Mouse (Mus musculus): ENCODE results near the gene Pcsk4. TPM values are rescaled to one million over a fixed set of nuclear protein-coding genes. Genes with fewer than 3 reads are reported as not detected.

Pcsk4 gene
- total and polyA plus RNA-seq, 3 experiments = 1.4 to 4.9 (median 1.8) TPM

DNA sequence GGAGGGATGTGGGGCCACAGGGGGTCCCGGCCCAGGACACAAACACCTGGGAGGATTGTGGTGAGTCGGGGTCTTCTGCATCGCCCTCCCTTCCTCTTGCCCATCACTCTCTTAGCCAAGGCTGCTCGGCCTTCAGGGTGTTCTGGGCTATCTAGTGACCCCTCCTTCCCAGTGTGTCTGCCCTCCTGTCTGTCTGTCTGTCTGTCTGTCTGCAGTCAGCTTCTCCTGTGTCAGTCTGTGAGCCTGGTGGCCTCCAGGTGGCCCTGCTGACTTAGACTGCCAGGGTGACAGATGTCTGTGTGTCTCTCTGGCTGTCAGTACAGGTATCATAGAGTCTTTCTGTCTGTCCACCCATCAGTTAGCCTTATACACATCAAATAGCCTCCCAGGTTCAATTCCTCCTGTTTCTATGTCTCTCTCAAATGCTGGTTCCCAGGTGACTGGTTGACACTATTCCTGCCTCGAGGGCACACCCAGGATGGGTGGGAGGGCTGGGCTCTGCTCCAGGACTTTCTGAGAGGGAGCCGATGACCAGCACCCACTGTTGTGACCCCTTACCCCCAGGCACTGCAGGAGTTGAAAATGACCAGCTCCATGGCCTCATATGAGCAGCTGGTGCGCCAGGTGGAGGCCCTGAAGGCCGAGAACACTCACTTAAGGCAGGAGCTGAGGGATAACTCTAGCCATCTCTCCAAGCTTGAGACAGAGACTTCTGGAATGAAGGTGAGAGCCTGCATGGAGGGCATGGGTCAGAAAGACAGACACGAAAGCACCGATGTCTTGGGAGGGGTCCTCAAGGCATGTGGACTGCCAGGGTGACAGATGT is 27.8 kb downstream of the Pcsk4 start:
- TF ChIP-seq POLR2A (IDR thresholded peaks at IDR 0.05; ENCODE audit: insufficient read depth, low read depth, low read length) (no peak), CTCF (IDR thresholded peaks at IDR 0.05) (no peak), EP300 (IDR thresholded peaks at IDR 0.05; ENCODE audit: insufficient read depth, low read depth, low read length) (no peak)
- H3K4me1 ChIP-seq (ENCODE audit: control insufficient read depth, insufficient read depth, low read length) = peaks cover 5% of the 10 kb centered on the region
- no peak for DNase-seq
- peak overlapping the region; percentile 54 for H3K27ac ChIP-seq
- WGBS = 73% methylated on average over 9 of the region's 10 CpGs
- peaks cover 3% of the 10 kb centered on the region; the same call in 1 of the 2 replicates for H3K27me3 ChIP-seq (ENCODE audit: control insufficient read depth, insufficient read depth, low read length)
- H3K9ac ChIP-seq (ENCODE audit: low read depth, low read length) = no peak overlapping the region
- intact Hi-C loops (cut with DNase I) = no loop called here
- no peaks in the 10 kb centered on the region for H3K36me3 ChIP-seq (ENCODE audit: control insufficient read depth, insufficient read depth, low read length)
- H3K4me3 ChIP-seq = no peak overlapping the region
- H3K79me2 ChIP-seq (replicated peaks; ENCODE audit: control insufficient read depth, insufficient read depth, low read length) = no peaks in the 10 kb centered on the region

- 49% methylated on average over 11 of the region's 11 CpGs for WGBS
- Histone ChIP-seq H3K9ac (ENCODE audit: low read depth, low read length) (no peak overlapping the region), H3K27me3 (ENCODE audit: control insufficient read depth, insufficient read depth, low read length) (peaks cover 3% of the 10 kb centered on the region; the same call in 1 of the 2 replicates), H3K27ac (no peak overlapping the region), H3K79me2 (replicated peaks; ENCODE audit: control insufficient read depth, insufficient read depth, low read length) (no peaks in the 10 kb centered on the region), H3K4me3 (no peak overlapping the region), H3K4me1 (ENCODE audit: control insufficient read depth, insufficient read depth, low read length) (peaks cover 5% of the 10 kb centered on the region), H3K36me3 (ENCODE audit: control insufficient read depth, insufficient read depth, low read length) (no peaks in the 10 kb centered on the region)
- no peak for DNase-seq
- no peak for TF ChIP-seq EP300 (IDR thresholded peaks at IDR 0.05; ENCODE audit: insufficient read depth, low read depth, low read length)
- no peak for TF ChIP-seq CTCF (IDR thresholded peaks at IDR 0.05)
- no peak for TF ChIP-seq POLR2A (IDR thresholded peaks at IDR 0.05; ENCODE audit: insufficient read depth, low read depth, low read length)
- intact Hi-C loops (cut with DNase I) = no loop called here
These were observed 28.6 kb downstream of the Pcsk4 start for GRCm38 (mm10) chr10:80300672-80301181.

DNA sequence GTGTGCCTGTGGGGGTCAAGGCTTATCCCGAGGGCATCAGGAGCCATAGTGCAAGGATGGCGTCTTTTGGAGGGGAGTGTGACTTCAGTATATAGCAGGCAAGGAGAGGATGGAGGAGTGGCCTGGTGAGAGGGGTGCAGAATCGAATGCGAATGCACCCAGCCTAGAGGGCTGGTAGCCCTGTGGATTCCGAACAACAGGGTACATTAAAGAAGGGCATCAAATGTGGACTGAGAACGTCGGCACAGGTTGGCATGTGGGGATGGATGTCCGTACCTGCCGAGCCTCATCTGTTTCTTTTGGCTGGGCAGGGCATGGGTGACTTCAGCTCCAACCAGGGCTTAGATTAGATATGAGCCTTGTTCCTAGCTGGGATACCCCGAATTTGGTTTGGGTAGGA is 29.5 kb downstream of the Pcsk4 start:
- 54% methylated on average over 10 of the region's 10 CpGs for WGBS

DNA sequence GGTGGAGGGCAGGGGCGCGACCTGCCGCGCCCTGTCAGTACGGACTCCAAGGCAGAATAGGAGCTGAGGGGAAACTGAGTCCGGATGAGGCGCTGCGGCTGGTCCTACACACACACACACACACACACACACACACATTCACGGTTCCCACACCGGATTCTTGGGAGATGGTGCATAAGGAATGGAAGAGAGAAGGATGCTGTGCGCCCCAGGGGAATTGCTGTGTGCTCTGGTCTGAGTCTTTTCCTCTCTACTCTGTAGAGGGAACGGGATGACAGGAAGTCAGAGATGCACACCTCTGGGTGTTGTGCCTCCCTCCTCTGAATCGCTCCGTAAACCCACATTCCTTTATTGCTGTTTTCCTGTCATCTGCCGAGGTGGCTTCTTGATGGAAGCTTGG is 30.0 kb downstream of the Pcsk4 start:
- peaks cover 5% of the 10 kb centered on the region for H3K4me1 ChIP-seq (ENCODE audit: control insufficient read depth, insufficient read depth, low read length)
- H3K27ac ChIP-seq = no peak overlapping the region
- H3K9ac ChIP-seq (ENCODE audit: low read depth, low read length) = no peak overlapping the region
- no peaks in the 10 kb centered on the region for H3K79me2 ChIP-seq (replicated peaks; ENCODE audit: control insufficient read depth, insufficient read depth, low read length)
- TF ChIP-seq POLR2A (IDR thresholded peaks at IDR 0.05; ENCODE audit: insufficient read depth, low read depth, low read length) = no peak
- TF ChIP-seq CTCF (IDR thresholded peaks at IDR 0.05) = no peak
- no peak for TF ChIP-seq EP300 (IDR thresholded peaks at IDR 0.05; ENCODE audit: insufficient read depth, low read depth, low read length)
- no peak overlapping the region for H3K4me3 ChIP-seq
- WGBS = 25% methylated on average over 15 of the region's 15 CpGs
- DNase-seq = no peak
- intact Hi-C loops (cut with DNase I) = loop anchor here (10.0 kb wide), 1 partner anchor 256 kb away; no protein-coding TSS in a partner anchor
- no peaks in the 10 kb centered on the region for H3K36me3 ChIP-seq (ENCODE audit: control insufficient read depth, insufficient read depth, low read length)
- H3K27me3 ChIP-seq (ENCODE audit: control insufficient read depth, insufficient read depth, low read length) = no peaks in the 10 kb centered on the region; the same call in 1 of the 2 replicates

More for the DNA sequence above, 29.5 kb downstream of the Pcsk4 start:
- intact Hi-C loops (cut with DNase I) = loop anchor here (10.0 kb wide), 1 partner anchor 255 kb away; no protein-coding TSS in a partner anchor
- Histone ChIP-seq H3K4me3 (no peak overlapping the region), H3K27me3 (ENCODE audit: control insufficient read depth, insufficient read depth, low read length) (peaks cover 2% of the 10 kb centered on the region; the same call in 1 of the 2 replicates), H3K9ac (ENCODE audit: low read depth, low read length) (no peak overlapping the region), H3K27ac (no peak overlapping the region), H3K79me2 (replicated peaks; ENCODE audit: control insufficient read depth, insufficient read depth, low read length) (no peaks in the 10 kb centered on the region), H3K4me1 (ENCODE audit: control insufficient read depth, insufficient read depth, low read length) (peaks cover 5% of the 10 kb centered on the region), H3K36me3 (ENCODE audit: control insufficient read depth, insufficient read depth, low read length) (no peaks in the 10 kb centered on the region)
- TF ChIP-seq EP300 (IDR thresholded peaks at IDR 0.05; ENCODE audit: insufficient read depth, low read depth, low read length) (no peak), CTCF (IDR thresholded peaks at IDR 0.05) (no peak), POLR2A (IDR thresholded peaks at IDR 0.05; ENCODE audit: insufficient read depth, low read depth, low read length) (no peak)
- DNase-seq = no peak

DNA sequence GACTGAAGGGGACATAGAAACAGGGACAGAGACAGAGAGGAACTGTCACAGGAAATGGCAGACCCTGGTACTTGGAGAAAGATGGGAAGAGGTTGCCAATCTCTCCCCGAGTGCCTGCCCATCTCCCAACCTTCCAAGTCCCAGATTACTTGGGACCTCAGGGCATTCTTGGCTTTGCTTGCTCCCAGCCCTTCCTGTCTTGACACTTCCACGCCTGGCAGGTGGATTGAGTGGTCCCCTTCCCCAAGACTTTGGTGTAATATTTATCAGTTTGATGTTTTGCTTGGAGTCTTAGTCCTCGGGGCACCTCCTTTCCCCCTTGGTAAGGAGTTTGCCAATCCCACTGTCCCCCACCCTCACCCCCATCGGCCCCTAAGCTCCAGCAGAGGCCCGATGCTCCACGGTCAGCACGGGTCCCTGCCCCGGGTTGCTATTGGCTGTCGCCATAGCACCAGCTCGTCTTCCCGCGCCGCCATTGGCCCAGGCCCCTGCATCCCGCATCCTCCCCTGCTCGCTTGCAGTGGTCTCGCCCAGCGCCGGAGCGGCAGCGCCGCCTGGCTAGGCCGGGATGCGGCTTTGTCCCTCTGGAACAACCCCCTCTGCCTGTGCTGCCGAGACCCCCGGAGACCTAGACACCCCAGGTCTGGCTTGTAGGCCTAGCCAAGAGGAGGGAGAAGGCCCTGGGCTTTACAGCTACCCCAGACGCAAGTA is 30.6 kb downstream of the Pcsk4 start:
- no peaks in the 10 kb centered on the region; the same call in 1 of the 2 replicates for H3K27me3 ChIP-seq (ENCODE audit: control insufficient read depth, insufficient read depth, low read length)
- no peaks in the 10 kb centered on the region for H3K79me2 ChIP-seq (replicated peaks; ENCODE audit: control insufficient read depth, insufficient read depth, low read length)
- TF ChIP-seq POLR2A (IDR thresholded peaks at IDR 0.05; ENCODE audit: insufficient read depth, low read depth, low read length) = no peak
- no peak for TF ChIP-seq EP300 (IDR thresholded peaks at IDR 0.05; ENCODE audit: insufficient read depth, low read depth, low read length)
- TF ChIP-seq CTCF (IDR thresholded peaks at IDR 0.05) = no peak
- H3K4me1 ChIP-seq (ENCODE audit: control insufficient read depth, insufficient read depth, low read length) = peaks cover 5% of the 10 kb centered on the region
- peak; percentile 50 to 54 for DNase-seq
- 10% methylated on average over 26 of the region's 26 CpGs for WGBS
- intact Hi-C loops (cut with DNase I) = loop anchor here (10.0 kb wide), 1 partner anchor 256 kb away; no protein-coding TSS in a partner anchor
- H3K9ac ChIP-seq (ENCODE audit: low read depth, low read length) = no peak overlapping the region
- H3K36me3 ChIP-seq (ENCODE audit: control insufficient read depth, insufficient read depth, low read length) = no peaks in the 10 kb centered on the region
- H3K4me3 ChIP-seq = no peak overlapping the region
- H3K27ac ChIP-seq = no peak overlapping the region
